Mouse (Mus musculus): ENCODE data around the gene Gpx3. TPM values are rescaled to one million over a fixed set of nuclear protein-coding genes. Genes with fewer than 3 reads are reported as not detected.

Gene Gpx3
- polyA plus RNA-seq, 1 experiment from 2014 or later, result 33.5 TPM

DNA sequence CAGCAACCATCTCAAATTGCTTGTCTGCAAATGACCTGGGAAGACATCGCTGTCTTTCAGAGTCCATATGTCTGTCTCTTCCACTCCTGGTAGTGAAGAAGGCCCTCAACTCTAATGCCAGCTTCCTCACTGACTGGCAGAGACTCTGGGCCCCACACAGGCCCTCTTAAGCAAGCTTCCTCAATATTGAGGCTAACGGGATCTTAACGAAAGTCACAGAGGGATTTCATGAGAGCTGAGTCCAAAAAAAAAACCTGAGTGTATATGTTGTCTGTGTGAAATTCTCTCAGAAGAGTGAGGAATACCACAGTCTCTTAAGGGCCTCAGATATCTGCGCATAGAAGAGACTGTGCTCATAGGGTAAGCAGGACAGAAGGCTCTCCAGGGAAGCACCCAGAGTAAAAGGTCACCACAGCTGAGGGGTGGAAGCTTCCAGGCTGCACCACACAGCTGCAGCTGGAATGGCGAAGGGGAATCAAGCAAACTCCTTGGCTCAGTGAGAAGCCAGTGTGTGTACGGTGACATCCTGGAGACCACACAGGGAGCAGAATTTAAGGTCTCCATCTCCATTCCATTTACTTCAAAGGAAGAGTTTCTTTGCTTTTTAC, 18.8 kb downstream of the Gpx3 start:
- ATAC-seq (ENCODE audit: low FRiP score, low read depth), result no peak
- 77% methylated on average over 6 of the region's 6 CpGs for WGBS
- H3K4me2 ChIP-seq (replicated peaks), result no peak overlapping the region
- H3K36me3 ChIP-seq, result peaks cover 88% of the 10 kb centered on the region
- no peak overlapping the region for H3K9ac ChIP-seq
- no peak overlapping the region for H3K27ac ChIP-seq
- H3K9me3 ChIP-seq, result no peaks in the 10 kb centered on the region
- no peak overlapping the region for H3K4me3 ChIP-seq
- no peaks in the 10 kb centered on the region for H3K4me1 ChIP-seq
- no peaks in the 10 kb centered on the region for H3K27me3 ChIP-seq

DNA sequence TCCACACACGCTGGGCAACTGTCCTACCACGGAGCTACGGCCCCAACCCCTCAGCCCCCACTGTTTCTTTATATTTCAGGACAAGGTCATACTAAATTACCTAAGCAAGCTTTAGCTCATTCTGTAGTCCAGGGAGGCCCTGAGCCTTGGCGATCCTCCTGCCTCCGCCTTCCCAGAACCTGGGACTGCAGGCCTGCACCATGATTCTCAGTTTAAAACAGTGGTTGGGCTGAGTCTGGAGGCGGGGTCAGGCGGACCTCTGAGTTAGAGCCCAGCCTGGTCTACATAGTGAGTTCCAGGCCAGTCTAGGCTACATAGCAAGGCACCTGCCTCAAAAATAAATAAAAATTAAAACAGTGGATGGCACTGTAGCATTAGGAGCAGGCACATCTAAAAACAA, 19.5 kb downstream of the Gpx3 start:
- H3K27me3 ChIP-seq, result no peaks in the 10 kb centered on the region
- H3K4me1 ChIP-seq, result no peaks in the 10 kb centered on the region
- H3K4me3 ChIP-seq, result no peak overlapping the region
- ATAC-seq (ENCODE audit: low FRiP score, low read depth), result no peak
- H3K9ac ChIP-seq, result no peak overlapping the region
- H3K9me3 ChIP-seq, result no peaks in the 10 kb centered on the region
- 44% methylated on average over 7 of the region's 7 CpGs for WGBS
- peaks cover 89% of the 10 kb centered on the region for H3K36me3 ChIP-seq
- no peak overlapping the region for H3K27ac ChIP-seq
- no peak overlapping the region for H3K4me2 ChIP-seq (replicated peaks)

DNA sequence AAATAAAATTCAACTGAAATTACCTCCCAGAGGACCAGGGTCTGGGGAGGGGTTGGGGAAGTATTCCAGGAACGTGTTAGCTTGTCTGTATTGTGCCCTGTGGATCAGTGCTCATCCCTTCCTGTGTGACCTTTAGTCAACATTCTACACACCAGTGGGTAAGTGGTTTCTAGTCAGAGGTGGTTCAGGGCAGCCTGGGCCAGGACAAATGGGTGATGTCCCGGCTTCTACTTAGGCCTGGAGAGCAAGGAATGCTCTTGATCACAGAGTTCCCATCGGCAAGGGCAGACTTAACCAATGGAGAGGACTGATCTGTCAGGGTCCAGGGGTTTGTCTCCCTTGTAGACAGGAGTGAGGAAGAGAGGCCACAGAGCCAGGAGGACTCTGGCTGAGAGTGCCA, 20.2 kb downstream of the Gpx3 start:
- Histone ChIP-seq H3K9me3 (no peaks in the 10 kb centered on the region), H3K9ac (no peak overlapping the region), H3K36me3 (peaks cover 89% of the 10 kb centered on the region), H3K4me1 (no peaks in the 10 kb centered on the region), H3K27ac (no peak overlapping the region), H3K27me3 (no peaks in the 10 kb centered on the region), H3K4me2 (replicated peaks) (no peak overlapping the region), H3K4me3 (no peak overlapping the region)
- WGBS, result 98% methylated on average over 3 of the region's 3 CpGs
- no peak for ATAC-seq (ENCODE audit: low FRiP score, low read depth)

DNA sequence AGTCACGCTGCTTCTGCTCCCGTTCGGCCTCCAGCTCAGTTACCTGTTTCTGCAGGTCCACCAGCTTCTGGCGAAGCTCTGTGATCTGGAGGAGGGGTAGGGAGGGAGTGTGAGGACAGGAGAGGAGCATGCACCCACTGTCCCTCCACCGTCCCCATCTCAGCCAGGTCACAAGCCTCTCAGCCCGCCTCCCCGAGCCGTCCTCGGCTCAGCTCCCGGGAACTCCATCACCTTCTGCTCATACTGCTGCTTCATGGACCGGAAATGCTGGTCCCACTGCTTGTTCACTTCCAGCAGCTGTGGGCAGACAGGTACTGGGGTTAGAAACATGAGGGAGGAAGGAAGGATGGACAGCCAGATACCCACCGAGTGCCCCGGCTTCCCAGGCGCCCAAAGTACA, 21.9 kb downstream of the Gpx3 start:
- Histone ChIP-seq H3K4me3 (no peak overlapping the region), H3K4me1 (no peaks in the 10 kb centered on the region), H3K36me3 (peaks cover 89% of the 10 kb centered on the region), H3K9ac (no peak overlapping the region), H3K27me3 (no peaks in the 10 kb centered on the region), H3K27ac (no peak overlapping the region), H3K9me3 (no peaks in the 10 kb centered on the region), H3K4me2 (replicated peaks) (no peak overlapping the region)
- no peak for ATAC-seq (ENCODE audit: low FRiP score, low read depth)
- 92% methylated on average over 14 of the region's 14 CpGs for WGBS

DNA sequence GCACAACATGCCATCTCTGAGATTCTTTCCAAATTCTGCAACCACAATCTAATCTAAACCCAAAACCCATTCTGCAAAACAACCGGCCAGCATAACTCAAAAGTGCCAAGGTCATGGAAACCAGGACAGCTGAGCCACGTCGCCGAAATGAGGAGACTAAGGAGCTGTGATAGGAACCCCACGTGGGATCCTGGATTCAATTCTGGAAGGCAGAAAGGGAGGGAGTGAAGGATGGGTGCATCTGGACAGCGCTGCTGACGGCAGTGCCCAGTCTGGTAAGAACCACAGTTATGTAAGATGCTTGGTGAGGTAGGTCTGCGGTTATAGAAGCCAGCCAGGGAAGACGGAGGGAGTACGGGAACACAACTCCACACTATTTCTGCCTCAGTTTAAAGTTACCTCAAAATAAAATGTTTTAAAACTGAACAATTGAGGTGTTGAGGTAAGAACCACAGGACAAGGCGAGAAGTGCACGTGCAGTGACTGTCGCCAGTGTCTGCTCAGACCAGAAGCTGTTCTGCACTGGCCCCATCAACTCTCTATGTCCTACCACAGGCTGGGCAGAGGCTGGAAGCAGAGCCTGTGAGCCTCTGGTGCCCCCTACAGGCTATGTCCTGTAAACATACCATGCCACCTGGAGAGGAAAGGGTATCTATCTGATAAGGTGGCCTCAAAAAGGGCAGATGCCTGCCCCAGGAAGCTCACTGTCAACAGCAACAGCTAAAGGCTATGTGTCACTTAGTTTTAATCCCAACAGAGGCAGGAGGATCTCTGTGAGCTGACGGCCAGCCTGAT, 25.3 kb downstream of the Gpx3 start:
- H3K36me3 ChIP-seq, result peaks cover 96% of the 10 kb centered on the region
- WGBS, result 82% methylated on average over 14 of the region's 14 CpGs
- H3K4me3 ChIP-seq, result no peak overlapping the region
- H3K4me2 ChIP-seq (replicated peaks), result no peak overlapping the region
- no peaks in the 10 kb centered on the region for H3K9me3 ChIP-seq
- no peak for ATAC-seq (ENCODE audit: low FRiP score, low read depth)
- no peaks in the 10 kb centered on the region for H3K4me1 ChIP-seq
- no peaks in the 10 kb centered on the region for H3K27me3 ChIP-seq
- H3K9ac ChIP-seq, result no peak overlapping the region
- H3K27ac ChIP-seq, result no peak overlapping the region

GRCm38 (mm10) chr11:54928219-54928618, 26.0 kb downstream of the Gpx3 start:
- peaks cover 93% of the 10 kb centered on the region for H3K36me3 ChIP-seq
- no peaks in the 10 kb centered on the region for H3K4me1 ChIP-seq
- H3K4me2 ChIP-seq (replicated peaks), result no peak overlapping the region
- ATAC-seq (ENCODE audit: low FRiP score, low read depth), result no peak
- no peaks in the 10 kb centered on the region for H3K27me3 ChIP-seq
- 86% methylated on average over 3 of the region's 3 CpGs for WGBS
- no peak overlapping the region for H3K4me3 ChIP-seq
- no peak overlapping the region for H3K9ac ChIP-seq
- no peaks in the 10 kb centered on the region for H3K9me3 ChIP-seq
- no peak overlapping the region for H3K27ac ChIP-seq

GRCm38 (mm10) chr11:54928886-54929285, 26.6 kb downstream of the Gpx3 start:
- ATAC-seq (ENCODE audit: low FRiP score, low read depth), result no peak
- Histone ChIP-seq H3K27ac (no peak overlapping the region), H3K27me3 (no peaks in the 10 kb centered on the region), H3K4me1 (no peaks in the 10 kb centered on the region), H3K9me3 (no peaks in the 10 kb centered on the region), H3K4me3 (no peak overlapping the region), H3K36me3 (peaks cover 93% of the 10 kb centered on the region), H3K4me2 (replicated peaks) (no peak overlapping the region), H3K9ac (no peak overlapping the region)
- 88% methylated on average over 7 of the region's 7 CpGs for WGBS

GRCm38 (mm10) chr11:54929290-54929689, 27.0 kb downstream of the Gpx3 start:
- no peaks in the 10 kb centered on the region for H3K9me3 ChIP-seq
- WGBS, result 95% methylated on average over 6 of the region's 6 CpGs
- H3K36me3 ChIP-seq, result peaks cover 93% of the 10 kb centered on the region
- no peak overlapping the region for H3K27ac ChIP-seq
- H3K4me2 ChIP-seq (replicated peaks), result no peak overlapping the region
- H3K4me1 ChIP-seq, result no peaks in the 10 kb centered on the region
- no peak overlapping the region for H3K4me3 ChIP-seq
- no peak overlapping the region for H3K9ac ChIP-seq
- ATAC-seq (ENCODE audit: low FRiP score, low read depth), result no peak
- H3K27me3 ChIP-seq, result no peaks in the 10 kb centered on the region

DNA sequence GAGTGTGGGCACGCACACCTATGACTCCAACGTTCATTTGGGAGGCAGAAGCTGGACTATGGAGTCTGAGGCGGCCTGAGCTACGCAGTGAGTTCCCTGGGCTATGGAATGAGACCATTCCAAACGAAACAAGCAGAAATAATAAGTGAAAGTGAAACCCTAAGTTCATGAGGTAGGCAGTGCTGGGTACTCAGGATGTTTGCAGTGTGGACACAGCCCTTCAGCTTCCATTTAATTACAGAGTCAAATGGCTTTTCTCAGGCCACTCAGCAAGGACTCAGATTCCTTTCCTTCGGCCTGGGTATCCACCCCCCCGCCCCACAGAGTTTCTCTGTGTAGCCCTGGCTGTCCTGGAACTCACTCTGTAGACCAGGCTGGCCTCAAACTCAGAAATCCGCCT, 27.5 kb downstream of the Gpx3 start:
- H3K27me3 ChIP-seq, result no peaks in the 10 kb centered on the region
- H3K9me3 ChIP-seq, result no peaks in the 10 kb centered on the region
- peaks cover 93% of the 10 kb centered on the region for H3K36me3 ChIP-seq
- H3K4me2 ChIP-seq (replicated peaks), result no peak overlapping the region
- WGBS, result 84% methylated on average over 8 of the region's 8 CpGs
- H3K4me1 ChIP-seq, result no peaks in the 10 kb centered on the region
- H3K9ac ChIP-seq, result no peak overlapping the region
- ATAC-seq (ENCODE audit: low FRiP score, low read depth), result no peak
- no peak overlapping the region for H3K27ac ChIP-seq
- H3K4me3 ChIP-seq, result no peak overlapping the region

DNA sequence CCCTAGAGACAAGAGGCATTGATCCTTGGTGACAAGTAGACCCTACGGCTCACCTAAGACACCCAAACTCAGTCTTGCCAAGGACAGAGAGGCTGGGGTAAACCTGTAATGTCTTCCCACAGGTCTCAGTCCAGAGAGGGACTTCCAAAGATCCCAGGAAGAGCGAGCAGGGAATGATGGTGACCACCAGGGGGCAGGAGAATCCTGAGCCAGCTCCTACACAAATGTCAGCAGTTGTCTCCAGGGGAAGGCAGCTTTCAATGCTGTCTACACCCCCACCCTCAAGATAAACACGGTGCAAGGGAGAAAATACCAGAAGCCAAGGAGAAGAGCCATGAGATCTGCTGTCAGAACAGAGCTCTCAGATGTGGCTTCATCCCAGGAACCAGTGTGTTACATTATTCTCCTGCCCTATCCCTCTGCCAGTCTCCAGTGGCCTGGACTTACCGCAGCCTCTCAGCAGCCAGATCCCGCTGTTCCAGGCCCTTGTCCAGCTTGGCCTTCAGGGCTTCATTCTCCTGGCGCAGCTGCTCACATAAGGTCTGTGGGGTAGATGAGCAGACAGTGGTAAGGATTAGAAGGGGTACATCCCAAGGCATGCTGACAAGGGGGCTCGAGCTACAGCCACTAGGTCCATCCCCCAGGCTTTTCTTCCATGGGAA, 28.2 kb downstream of the Gpx3 start:
- Histone ChIP-seq H3K9me3 (no peaks in the 10 kb centered on the region), H3K9ac (no peak overlapping the region), H3K4me3 (no peak overlapping the region), H3K27me3 (no peaks in the 10 kb centered on the region), H3K4me1 (peaks cover 6% of the 10 kb centered on the region), H3K36me3 (peaks cover 93% of the 10 kb centered on the region), H3K27ac (no peak overlapping the region), H3K4me2 (replicated peaks) (no peak overlapping the region)
- WGBS, result 71% methylated on average over 7 of the region's 7 CpGs
- no peak for ATAC-seq (ENCODE audit: low FRiP score, low read depth)

DNA sequence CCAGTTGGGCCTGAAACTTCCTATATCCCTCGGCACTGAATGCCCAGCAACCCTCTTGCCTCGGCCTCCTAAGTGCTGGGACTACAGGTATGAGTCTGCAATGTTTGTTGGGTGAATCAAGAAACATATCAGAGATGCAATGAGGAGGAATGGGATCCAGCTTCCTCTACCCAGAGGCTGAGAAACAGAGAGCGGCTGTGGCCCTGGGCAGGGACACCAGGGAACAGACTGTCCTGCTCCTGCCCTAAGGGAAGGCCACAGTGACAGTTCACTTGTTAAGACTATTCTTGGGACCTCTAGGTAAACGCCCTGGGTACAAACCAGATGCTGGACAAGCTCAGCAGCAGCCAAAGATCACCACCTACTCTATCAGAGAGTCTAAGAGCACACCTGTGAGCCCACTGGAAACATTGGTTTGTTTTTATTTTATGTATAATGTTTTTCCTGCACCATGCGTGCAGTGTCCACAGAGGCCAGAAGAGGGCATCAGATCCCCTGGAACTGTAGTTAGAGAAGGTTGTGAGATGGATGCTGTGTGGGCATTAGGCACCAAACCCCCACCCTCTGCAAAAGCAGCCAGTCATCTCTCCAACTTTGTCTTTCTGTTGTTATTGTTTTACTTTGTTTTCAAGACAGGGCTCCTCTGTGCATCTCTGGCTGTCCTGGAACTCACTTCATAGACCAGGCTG, 29.3 kb downstream of the Gpx3 start:
- Histone ChIP-seq H3K27me3 (no peaks in the 10 kb centered on the region), H3K9ac (no peak overlapping the region), H3K4me1 (peaks cover 15% of the 10 kb centered on the region), H3K27ac (no peak overlapping the region), H3K9me3 (no peaks in the 10 kb centered on the region), H3K4me2 (replicated peaks) (no peak overlapping the region), H3K36me3 (peaks cover 90% of the 10 kb centered on the region), H3K4me3 (no peak overlapping the region)
- 58% methylated on average over 5 of the region's 5 CpGs for WGBS
- ATAC-seq (ENCODE audit: low FRiP score, low read depth), result no peak

- H3K4me3 ChIP-seq, result no peak overlapping the region
- no peak for ATAC-seq (ENCODE audit: low FRiP score, low read depth)
- peaks cover 15% of the 10 kb centered on the region for H3K4me1 ChIP-seq
- no peaks in the 10 kb centered on the region for H3K27me3 ChIP-seq
- H3K27ac ChIP-seq, result no peak overlapping the region
- no peak overlapping the region for H3K9ac ChIP-seq
- 93% methylated on average over 6 of the region's 6 CpGs for WGBS
- H3K4me2 ChIP-seq (replicated peaks), result no peak overlapping the region
- peaks cover 88% of the 10 kb centered on the region for H3K36me3 ChIP-seq
- no peaks in the 10 kb centered on the region for H3K9me3 ChIP-seq
Observed at GRCm38 (mm10) chr11:54932540-54932939, 30.3 kb downstream of the Gpx3 start.
